ENCODE assay signal across 1 mouse cellular context in the genomic region with DNA sequence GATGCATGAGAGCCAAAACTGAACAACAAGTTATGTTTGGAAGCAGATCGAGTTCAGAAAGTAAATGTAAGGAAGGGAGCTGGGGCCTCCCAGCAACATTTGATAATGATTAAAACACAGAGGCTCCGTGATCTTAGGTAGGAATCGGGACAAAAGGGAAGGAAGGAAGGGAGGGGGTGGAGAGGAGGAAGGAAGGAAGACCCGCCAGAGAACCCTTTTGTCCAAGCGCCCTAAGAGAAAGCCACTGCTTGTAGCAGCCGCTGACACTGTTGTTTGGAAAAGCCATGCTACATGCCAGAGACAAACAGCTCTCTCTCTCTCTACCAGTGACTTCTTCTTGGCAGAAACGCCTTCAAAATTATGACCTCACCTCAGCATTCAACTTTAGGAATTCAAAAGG.
TF ChIP-seq lines count a peak whose summit lies in the region.

No protein-coding gene starts in this region.

TF ChIP-seq in ES-E14, 5 proteins besides CTCF, POLR2A, EP300 and RAD21:
- TF ChIP-seq HCFC1 (IDR thresholded peaks at IDR 0.05; ENCODE audit: borderline replicate concordance, insufficient read depth, low read length) (no peak), ZNF384 (IDR thresholded peaks at IDR 0.05; ENCODE audit: low read depth, low read length) (no peak), CHD2 (IDR thresholded peaks at IDR 0.05; ENCODE audit: low read depth, low read length) (no peak), MAFK (IDR thresholded peaks at IDR 0.05; ENCODE audit: insufficient read depth, low read depth, low read length) (no peak), ZC3H11A (IDR thresholded peaks at IDR 0.05; ENCODE audit: borderline replicate concordance, low read depth, low read length) (no peak)
